Mouse (Mus musculus): ENCODE data around the gene 4933427D14Rik. TPM values are rescaled to one million over a fixed set of nuclear protein-coding genes. Genes with fewer than 3 reads are reported as not detected.

Gene 4933427D14Rik
- polyA plus RNA-seq, 1 experiment from 2014 or later, result 9.4 TPM

DNA sequence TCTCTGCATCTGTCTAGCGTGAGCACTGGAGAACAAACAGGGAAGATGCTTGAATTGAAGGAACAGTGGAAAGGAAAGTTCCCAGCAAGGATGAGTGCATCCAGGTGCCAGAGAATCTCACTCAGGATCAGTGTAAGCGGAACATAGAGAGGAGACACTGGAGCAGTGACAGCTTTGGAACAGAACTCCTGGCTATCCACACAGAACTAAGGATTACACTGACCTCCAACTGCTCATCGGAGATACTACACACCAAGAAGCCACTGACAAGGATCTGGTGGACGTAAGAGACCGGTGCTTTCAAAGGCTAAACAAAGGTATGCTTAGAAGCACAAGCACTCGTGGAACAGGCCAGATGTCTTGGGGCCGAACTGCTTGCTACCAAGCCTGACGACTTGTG lies 103.0 kb downstream of the 4933427D14Rik start:
- no peak for DNase-seq (ENCODE audit: low spot score)
- H3K27me3 ChIP-seq (ENCODE audit: insufficient read depth, poor library complexity, severe bottlenecking), result no peaks in the 10 kb centered on the region; the same call in 1 of the 2 replicates
- no peaks in the 10 kb centered on the region for H3K4me1 ChIP-seq

More for the DNA sequence above, 103.0 kb downstream of the 4933427D14Rik start:
- H3K9me3 ChIP-seq, result no peaks in the 10 kb centered on the region
- H3K4me3 ChIP-seq, result no peak overlapping the region
- WGBS, result 68% methylated on average over 8 of the region's 8 CpGs
- H3K36me3 ChIP-seq, result no peaks in the 10 kb centered on the region
- H3K27ac ChIP-seq, result no peak overlapping the region

Other genes starting within 250 kb of the 4933427D14Rik start
- 1.7 and 2.0 TPM in 2 replicates for gene Aipl1, start 169.9 kb downstream of the 4933427D14Rik start, polyA plus RNA-seq (2016; fragmentation: Nextera tagmentation; extraction: Ambion mirVana)
- gene Pimreg, start 165.4 kb downstream of the 4933427D14Rik start, polyA plus RNA-seq (2016; fragmentation: Nextera tagmentation; extraction: Ambion mirVana), result 121 and 150 TPM in 2 replicates
- gene Pitpnm3, start 71.7 kb downstream of the 4933427D14Rik start, polyA plus RNA-seq (2016; fragmentation: Nextera tagmentation; extraction: Ambion mirVana), result 0.09 and 0.20 TPM in 2 replicates
- 0.10 and 0.24 TPM in 2 replicates for gene Gm43951, start 619 bp downstream of the 4933427D14Rik start, polyA plus RNA-seq (2016; fragmentation: Nextera tagmentation; extraction: Ambion mirVana)
- gene Txndc17, start 88 bp upstream of the 4933427D14Rik start, polyA plus RNA-seq (2016; fragmentation: Nextera tagmentation; extraction: Ambion mirVana), result 161 and 183 TPM in 2 replicates
- gene Med31, start 8.1 kb upstream of the 4933427D14Rik start, polyA plus RNA-seq (2016; fragmentation: Nextera tagmentation; extraction: Ambion mirVana), result 26.9 and 36.9 TPM in 2 replicates
- gene Slc13a5, start 59.8 kb upstream of the 4933427D14Rik start, polyA plus RNA-seq (2016; fragmentation: Nextera tagmentation; extraction: Ambion mirVana), result 0.18 and 0.26 TPM in 2 replicates
- 1.5 and 1.6 TPM in 2 replicates for gene Xaf1, start 94.2 kb upstream of the 4933427D14Rik start, polyA plus RNA-seq (2016; fragmentation: Nextera tagmentation; extraction: Ambion mirVana)
- not detected in 2 replicates for gene Fbxo39, start 107.0 kb upstream of the 4933427D14Rik start, polyA plus RNA-seq (2016; fragmentation: Nextera tagmentation; extraction: Ambion mirVana)
- gene Tekt1, start 155.0 kb upstream of the 4933427D14Rik start, polyA plus RNA-seq (2016; fragmentation: Nextera tagmentation; extraction: Ambion mirVana), result 0.39 and 2.0 TPM in 2 replicates
- gene Smtnl2, start 204.3 kb upstream of the 4933427D14Rik start, polyA plus RNA-seq (2016; fragmentation: Nextera tagmentation; extraction: Ambion mirVana), result 148 and 184 TPM in 2 replicates
- gene Ggt6, start 228.1 kb upstream of the 4933427D14Rik start, polyA plus RNA-seq (2016; fragmentation: Nextera tagmentation; extraction: Ambion mirVana), result not detected in 2 replicates
- gene Mybbp1a, start 233.9 kb upstream of the 4933427D14Rik start, polyA plus RNA-seq (2016; fragmentation: Nextera tagmentation; extraction: Ambion mirVana), result 133 and 186 TPM in 2 replicates